Mouse (Mus musculus): ENCODE measurements around the gene Ptprg. TPM values are rescaled to one million over a fixed set of nuclear protein-coding genes. Genes with fewer than 3 reads are reported as not detected.
"Not testable (repeated sequence)": the region's sequence is repeated elsewhere in the genome, so short reads cannot be mapped to it uniquely, and the experiment has no call there.

The Ptprg gene
- polyA plus RNA-seq, 1 experiment from 2014 or later: 15.8 TPM

DNA sequence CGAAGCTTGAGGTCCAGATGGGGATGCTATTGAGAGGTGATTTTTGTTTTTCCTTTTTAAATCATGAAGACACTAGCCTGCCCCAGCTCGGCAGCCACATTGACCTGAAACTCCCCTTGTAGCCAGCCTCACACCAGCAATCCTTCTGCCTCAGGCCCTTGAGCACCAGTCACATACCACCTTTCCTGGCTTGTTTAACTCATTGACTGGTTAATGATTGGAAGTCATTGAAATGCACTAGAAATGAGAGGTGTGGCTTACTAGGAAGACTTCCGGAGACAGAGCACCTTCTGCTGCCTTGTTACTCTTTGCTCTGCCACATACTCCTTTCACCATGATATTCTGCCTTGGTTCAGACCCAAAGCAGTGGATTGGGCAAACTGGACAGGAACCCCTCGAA lies 254.1 kb downstream of the Ptprg start:
- Histone ChIP-seq H3K4me1 (ENCODE audit: control insufficient read depth in 2 of 2, insufficient read depth in 2 of 2, low read length in 2 of 2) (no peaks in the 10 kb centered on the region), H3K4me2 (ENCODE audit: low read length) (no peak overlapping the region), H3K27me3 (ENCODE audit: control insufficient read depth, insufficient read depth, low read length) (no peaks in the 10 kb centered on the region), H3K9ac (ENCODE audit: low read length) (no peak overlapping the region), H3K27ac (replicated peaks in 1 of 2; ENCODE audit: control insufficient read depth in 1 of 2, insufficient read depth in 1 of 2, low read depth in 2 of 2, low read length in 2 of 2) (no peak overlapping the region), H3K4me3 (ENCODE audit: control insufficient read depth in 1 of 2, insufficient read depth in 1 of 2, low read depth in 1 of 2, low read length in 2 of 2) (no peak overlapping the region), H3K9me3 (ENCODE audit: control insufficient read depth, low read length) (no peaks in the 10 kb centered on the region), H3K36me3 (ENCODE audit: control insufficient read depth, insufficient read depth, low read length) (no peaks in the 10 kb centered on the region)
- no peak for ATAC-seq (ENCODE audit: insufficient number of reproducible peaks, insufficient read depth, low FRiP score, low read depth)
- 78% methylated on average over 4 of the region's 4 CpGs for WGBS

- Histone ChIP-seq H3K9ac (ENCODE audit: low read length) (no peak overlapping the region), H3K4me2 (ENCODE audit: low read length) (no peak overlapping the region), H3K27me3 (ENCODE audit: control insufficient read depth, insufficient read depth, low read length) (no peaks in the 10 kb centered on the region), H3K27ac (replicated peaks in 1 of 2; ENCODE audit: control insufficient read depth in 1 of 2, insufficient read depth in 1 of 2, low read depth in 2 of 2, low read length in 2 of 2) (no peak overlapping the region), H3K9me3 (ENCODE audit: control insufficient read depth, low read length) (no peaks in the 10 kb centered on the region), H3K4me3 (ENCODE audit: control insufficient read depth in 1 of 2, insufficient read depth in 1 of 2, low read depth in 1 of 2, low read length in 2 of 2) (no peak overlapping the region), H3K36me3 (ENCODE audit: control insufficient read depth, insufficient read depth, low read length) (no peaks in the 10 kb centered on the region), H3K4me1 (ENCODE audit: control insufficient read depth in 2 of 2, insufficient read depth in 2 of 2, low read length in 2 of 2) (no peaks in the 10 kb centered on the region)
- ATAC-seq (ENCODE audit: insufficient number of reproducible peaks, insufficient read depth, low FRiP score, low read depth): no peak
- WGBS: 66% methylated on average over 7 of the region's 7 CpGs
Observed at GRCm38 (mm10) chr14:11811142-11811761, 257.9 kb downstream of the Ptprg start.

DNA sequence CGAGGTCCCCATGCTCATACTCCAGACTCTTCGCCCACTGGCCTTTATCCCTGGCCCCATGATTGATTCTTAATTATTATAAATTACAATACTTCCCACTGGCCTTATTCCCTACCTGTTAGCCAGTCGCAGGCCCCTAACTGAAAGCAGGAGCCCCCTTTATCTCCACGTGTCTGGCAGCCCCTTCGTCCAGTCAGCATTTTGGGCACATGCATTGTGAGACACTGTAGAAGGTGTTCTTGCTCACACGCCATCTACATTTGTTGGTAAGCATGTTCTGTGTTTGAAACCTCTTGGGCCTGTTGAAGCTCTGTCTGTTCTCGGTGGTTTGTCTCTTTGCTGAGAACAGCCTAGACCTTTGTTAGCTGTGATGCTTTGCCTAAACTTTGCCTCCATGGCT lies 259.0 kb downstream of the Ptprg start:
- no peak overlapping the region for H3K27ac ChIP-seq (replicated peaks in 1 of 2; ENCODE audit: control insufficient read depth in 1 of 2, insufficient read depth in 1 of 2, low read depth in 2 of 2, low read length in 2 of 2)
- H3K36me3 ChIP-seq (ENCODE audit: control insufficient read depth, insufficient read depth, low read length): no peaks in the 10 kb centered on the region
- no peaks in the 10 kb centered on the region for H3K4me1 ChIP-seq (ENCODE audit: control insufficient read depth in 2 of 2, insufficient read depth in 2 of 2, low read length in 2 of 2)
- ATAC-seq (ENCODE audit: insufficient number of reproducible peaks, insufficient read depth, low FRiP score, low read depth): no peak
- no peaks in the 10 kb centered on the region for H3K9me3 ChIP-seq (ENCODE audit: control insufficient read depth, low read length)
- H3K9ac ChIP-seq (ENCODE audit: low read length): no peak overlapping the region
- H3K4me3 ChIP-seq (ENCODE audit: control insufficient read depth in 1 of 2, insufficient read depth in 1 of 2, low read depth in 1 of 2, low read length in 2 of 2): no peak overlapping the region
- H3K27me3 ChIP-seq (ENCODE audit: control insufficient read depth, insufficient read depth, low read length): no peaks in the 10 kb centered on the region
- no peak overlapping the region for H3K4me2 ChIP-seq (ENCODE audit: low read length)
- 85% methylated on average over 7 of the region's 7 CpGs for WGBS

- not testable (repeated sequence) for H3K36me3 ChIP-seq (ENCODE audit: control insufficient read depth, insufficient read depth, low read length); H3K4me3 ChIP-seq (ENCODE audit: control insufficient read depth in 1 of 2, insufficient read depth in 1 of 2, low read depth in 1 of 2, low read length in 2 of 2); ATAC-seq (ENCODE audit: insufficient number of reproducible peaks, insufficient read depth, low FRiP score, low read depth); H3K27ac ChIP-seq (replicated peaks in 1 of 2; ENCODE audit: control insufficient read depth in 1 of 2, insufficient read depth in 1 of 2, low read depth in 2 of 2, low read length in 2 of 2); H3K27me3 ChIP-seq (ENCODE audit: control insufficient read depth, insufficient read depth, low read length); H3K4me2 ChIP-seq (ENCODE audit: low read length); H3K9me3 ChIP-seq (ENCODE audit: control insufficient read depth, low read length); H3K4me1 ChIP-seq (ENCODE audit: control insufficient read depth in 2 of 2, insufficient read depth in 2 of 2, low read length in 2 of 2); H3K9ac ChIP-seq (ENCODE audit: low read length)
- 64% methylated on average over 4 of the region's 4 CpGs for WGBS
Observed at GRCm38 (mm10) chr14:11814811-11815210, 261.5 kb downstream of the Ptprg start.

- no peaks in the 10 kb centered on the region for H3K36me3 ChIP-seq (ENCODE audit: control insufficient read depth, insufficient read depth, low read length)
- H3K4me1 ChIP-seq (ENCODE audit: control insufficient read depth in 2 of 2, insufficient read depth in 2 of 2, low read length in 2 of 2): no peaks in the 10 kb centered on the region
- no peaks in the 10 kb centered on the region for H3K27me3 ChIP-seq (ENCODE audit: control insufficient read depth, insufficient read depth, low read length)
- H3K9me3 ChIP-seq (ENCODE audit: control insufficient read depth, low read length): no peaks in the 10 kb centered on the region
- H3K27ac ChIP-seq (replicated peaks in 1 of 2; ENCODE audit: control insufficient read depth in 1 of 2, insufficient read depth in 1 of 2, low read depth in 2 of 2, low read length in 2 of 2): no peak overlapping the region
- H3K4me3 ChIP-seq (ENCODE audit: control insufficient read depth in 1 of 2, insufficient read depth in 1 of 2, low read depth in 1 of 2, low read length in 2 of 2): no peak overlapping the region
- WGBS: 75% methylated on average over 6 of the region's 6 CpGs
- no peak overlapping the region for H3K4me2 ChIP-seq (ENCODE audit: low read length)
- ATAC-seq (ENCODE audit: insufficient number of reproducible peaks, insufficient read depth, low FRiP score, low read depth): no peak
- H3K9ac ChIP-seq (ENCODE audit: low read length): no peak overlapping the region
Observed at GRCm38 (mm10) chr14:11817236-11817635, 263.9 kb downstream of the Ptprg start.

DNA sequence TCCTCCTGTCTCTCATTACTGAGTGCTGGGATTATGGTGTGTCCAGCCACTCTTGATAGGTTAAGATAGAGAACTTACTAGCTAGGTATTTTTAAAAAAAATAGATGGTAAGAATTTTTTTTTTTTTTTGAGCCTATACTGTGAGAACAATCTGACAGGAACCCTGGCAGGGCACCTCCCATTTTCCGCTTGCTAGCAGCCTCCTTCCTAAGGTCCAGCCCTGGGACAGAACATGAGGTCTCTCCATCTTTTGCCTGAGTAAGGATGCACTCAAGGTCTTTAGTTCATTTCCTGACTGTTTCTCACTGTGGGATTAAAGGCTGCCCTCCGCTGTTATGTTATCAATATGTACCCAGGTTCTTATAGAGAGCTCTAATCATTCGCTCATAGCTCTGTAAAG lies 264.7 kb downstream of the Ptprg start:
- no peak for ATAC-seq (ENCODE audit: insufficient number of reproducible peaks, insufficient read depth, low FRiP score, low read depth)
- Histone ChIP-seq H3K27me3 (ENCODE audit: control insufficient read depth, insufficient read depth, low read length) (no peaks in the 10 kb centered on the region), H3K4me1 (ENCODE audit: control insufficient read depth in 2 of 2, insufficient read depth in 2 of 2, low read length in 2 of 2) (no peaks in the 10 kb centered on the region), H3K9me3 (ENCODE audit: control insufficient read depth, low read length) (no peaks in the 10 kb centered on the region), H3K4me2 (ENCODE audit: low read length) (no peak overlapping the region), H3K9ac (ENCODE audit: low read length) (no peak overlapping the region), H3K27ac (replicated peaks in 1 of 2; ENCODE audit: control insufficient read depth in 1 of 2, insufficient read depth in 1 of 2, low read depth in 2 of 2, low read length in 2 of 2) (no peak overlapping the region), H3K36me3 (ENCODE audit: control insufficient read depth, insufficient read depth, low read length) (no peaks in the 10 kb centered on the region), H3K4me3 (ENCODE audit: control insufficient read depth in 1 of 2, insufficient read depth in 1 of 2, low read depth in 1 of 2, low read length in 2 of 2) (no peak overlapping the region)
- 79% methylated on average over 3 of the region's 3 CpGs for WGBS

GRCm38 (mm10) chr14:11818721-11819120 lies 265.4 kb downstream of the Ptprg start:
- H3K4me1 ChIP-seq (ENCODE audit: control insufficient read depth in 2 of 2, insufficient read depth in 2 of 2, low read length in 2 of 2): no peaks in the 10 kb centered on the region
- no peaks in the 10 kb centered on the region for H3K9me3 ChIP-seq (ENCODE audit: control insufficient read depth, low read length)
- no peaks in the 10 kb centered on the region for H3K36me3 ChIP-seq (ENCODE audit: control insufficient read depth, insufficient read depth, low read length)
- no peak for ATAC-seq (ENCODE audit: insufficient number of reproducible peaks, insufficient read depth, low FRiP score, low read depth)
- H3K27ac ChIP-seq (replicated peaks in 1 of 2; ENCODE audit: control insufficient read depth in 1 of 2, insufficient read depth in 1 of 2, low read depth in 2 of 2, low read length in 2 of 2): no peak overlapping the region
- H3K4me3 ChIP-seq (ENCODE audit: control insufficient read depth in 1 of 2, insufficient read depth in 1 of 2, low read depth in 1 of 2, low read length in 2 of 2): no peak overlapping the region
- 90% methylated on average over 8 of the region's 8 CpGs for WGBS
- no peaks in the 10 kb centered on the region for H3K27me3 ChIP-seq (ENCODE audit: control insufficient read depth, insufficient read depth, low read length)
- H3K9ac ChIP-seq (ENCODE audit: low read length): no peak overlapping the region
- H3K4me2 ChIP-seq (ENCODE audit: low read length): no peak overlapping the region

DNA sequence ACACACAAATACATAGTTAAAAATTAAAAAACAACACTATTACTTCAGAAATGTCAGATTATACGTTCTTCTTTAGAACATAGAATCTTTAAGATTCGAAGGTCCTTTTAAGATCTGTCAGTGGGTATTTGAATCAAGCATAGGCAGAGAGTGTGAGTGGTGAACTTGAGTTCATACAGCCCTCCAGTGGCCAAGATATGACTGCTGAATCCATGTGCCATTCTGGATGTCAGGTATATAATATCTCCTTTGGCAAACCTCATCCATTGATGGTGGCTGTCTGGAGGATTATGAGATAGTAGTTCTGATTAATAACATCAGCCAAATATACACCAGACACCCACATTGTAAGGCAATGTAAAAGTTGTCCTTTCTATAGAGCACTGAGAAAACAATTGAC lies 266.0 kb downstream of the Ptprg start:
- 81% methylated on average over 2 of the region's 2 CpGs for WGBS
- Histone ChIP-seq H3K4me1 (ENCODE audit: control insufficient read depth in 2 of 2, insufficient read depth in 2 of 2, low read length in 2 of 2) (no peaks in the 10 kb centered on the region), H3K4me3 (ENCODE audit: control insufficient read depth in 1 of 2, insufficient read depth in 1 of 2, low read depth in 1 of 2, low read length in 2 of 2) (no peak overlapping the region), H3K9me3 (ENCODE audit: control insufficient read depth, low read length) (no peaks in the 10 kb centered on the region), H3K27ac (replicated peaks in 1 of 2; ENCODE audit: control insufficient read depth in 1 of 2, insufficient read depth in 1 of 2, low read depth in 2 of 2, low read length in 2 of 2) (no peak overlapping the region), H3K27me3 (ENCODE audit: control insufficient read depth, insufficient read depth, low read length) (no peaks in the 10 kb centered on the region), H3K4me2 (ENCODE audit: low read length) (no peak overlapping the region), H3K9ac (ENCODE audit: low read length) (no peak overlapping the region), H3K36me3 (ENCODE audit: control insufficient read depth, insufficient read depth, low read length) (no peaks in the 10 kb centered on the region)
- ATAC-seq (ENCODE audit: insufficient number of reproducible peaks, insufficient read depth, low FRiP score, low read depth): no peak
